In the genomic region with DNA sequence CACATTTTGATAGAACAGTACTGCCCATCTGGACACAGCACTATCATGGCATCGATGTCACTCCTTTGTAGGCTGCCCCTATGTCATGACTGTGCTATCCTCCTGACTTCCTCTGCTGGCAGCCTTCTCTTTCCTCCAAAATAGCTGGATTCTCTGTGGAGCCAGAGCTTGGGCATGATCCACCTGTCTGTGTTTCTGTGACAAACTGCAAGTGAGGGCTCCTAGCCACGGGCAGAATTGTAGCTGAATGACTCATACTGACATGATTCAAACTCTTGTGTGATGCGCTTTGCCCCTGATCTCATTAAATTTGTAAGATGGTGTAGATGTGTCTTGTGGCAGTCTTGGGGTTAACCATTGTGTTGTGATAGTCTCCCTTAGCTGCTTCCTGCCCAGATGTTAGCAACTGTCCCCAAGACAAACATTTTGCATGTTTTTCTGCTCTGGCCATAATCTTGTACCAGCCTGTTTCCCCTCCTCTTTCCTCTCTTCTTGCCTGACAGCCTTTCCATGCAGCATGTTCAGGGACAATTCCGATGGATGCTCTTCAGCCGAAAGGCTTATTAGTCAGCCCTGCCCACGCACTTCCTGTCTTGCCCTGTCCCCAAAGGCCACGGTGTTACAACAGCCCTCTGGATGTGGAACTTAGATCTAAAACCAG, we compare ENCODE assay signal across 9 mouse cellular contexts.
DNase-seq lines count a peak whose midpoint lies in the region; ATAC-seq and TF ChIP-seq lines count a peak whose summit lies in the region.
"Had no signal": no experiment of that assay in that cellular context is flagged by ENCODE, and none has a peak within 500 bp of the region (broad histone marks: within the 10 kb centered on the region; RNA-seq: fewer than 3 reads in every experiment).

No protein-coding gene starts in this region.

- H3K27ac ChIP-seq in lung, embryonic 14.5 days (ENCODE audit: low read depth), result no peak overlapping the region
- H3K27ac ChIP-seq in heart, postnatal 0 days (ENCODE audit: low read depth), result no peak overlapping the region
- no peak overlapping the region for H3K27ac ChIP-seq in midbrain, postnatal 0 days (ENCODE audit: low read depth, low read length)

- no peak overlapping the region for H3K4me2 ChIP-seq in lung, embryonic 14.5 days
- no peak overlapping the region for H3K4me2 ChIP-seq in heart, postnatal 0 days (ENCODE audit: low read depth, low read length)
- H3K4me2 ChIP-seq in midbrain, postnatal 0 days (ENCODE audit: low read depth, low read length, poor library complexity, severe bottlenecking), result no peak overlapping the region
- H3K4me2 ChIP-seq: hindbrain, embryonic 13.5 days had no signal

- no peak for TF ChIP-seq CTCF in lung, embryonic 14.5 days (IDR thresholded peaks at IDR 0.05; ENCODE audit: low read depth)
- TF ChIP-seq CTCF in heart, postnatal 0 days (IDR thresholded peaks at IDR 0.05; ENCODE audit: low read depth), result no peak
- TF ChIP-seq CTCF in midbrain, postnatal 0 days (IDR thresholded peaks at IDR 0.05), result no peak

- DNase-seq in lung, embryonic 14.5 days, result peak; percentile 26
- DNase-seq in lung, postnatal 25 days (ENCODE audit: low spot score), result no peak
- peak; percentile 73 for DNase-seq in adrenal gland, postnatal 14 days
- DNase-seq in heart, postnatal 0 days (ENCODE audit: low spot score), result peak; percentile 38
- DNase-seq in naive thymus-derived CD4-positive, alpha-beta T cell, adult 2 months (ENCODE audit: low read depth), result peak; percentile 43
- DNase-seq in midbrain, postnatal 0 days (ENCODE audit: low spot score), result no peak
- no peak for DNase-seq in thymus, postnatal 0 days (ENCODE audit: low spot score)
- no peak for DNase-seq in left cerebral cortex, adult 11 months (ENCODE audit: low spot score)

- TF ChIP-seq EP300 in heart, postnatal 0 days (IDR thresholded peaks at IDR 0.05; ENCODE audit: low read depth), result no peak

- no peaks in the 10 kb centered on the region for H3K36me3 ChIP-seq in lung, embryonic 14.5 days (ENCODE audit: insufficient read depth)
- no peaks in the 10 kb centered on the region for H3K36me3 ChIP-seq in heart, postnatal 0 days (replicated peaks; ENCODE audit: control insufficient read depth, insufficient read depth, low read length)
- no peaks in the 10 kb centered on the region; the same call in 1 of the 2 replicates for H3K36me3 ChIP-seq in midbrain, postnatal 0 days (ENCODE audit: insufficient read depth, low read length)
- H3K36me3 ChIP-seq: hindbrain, embryonic 13.5 days had no signal

- H3K4me3 ChIP-seq in lung, embryonic 14.5 days (ENCODE audit: low read depth, low read length), result no peak overlapping the region
- H3K4me3 ChIP-seq in heart, postnatal 0 days (ENCODE audit: low read depth, low read length), result no peak overlapping the region
- no peak overlapping the region for H3K4me3 ChIP-seq in midbrain, postnatal 0 days (ENCODE audit: low read depth, low read length)
- H3K4me3 ChIP-seq: hindbrain, embryonic 13.5 days had no signal

- H3K27me3 ChIP-seq in lung, embryonic 14.5 days (ENCODE audit: insufficient read depth, low read length), result no peaks in the 10 kb centered on the region
- no peaks in the 10 kb centered on the region for H3K27me3 ChIP-seq in heart, postnatal 0 days (ENCODE audit: control insufficient read depth, insufficient read depth, low read length)
- no peaks in the 10 kb centered on the region for H3K27me3 ChIP-seq in midbrain, postnatal 0 days (ENCODE audit: insufficient read depth, low read length)
- H3K27me3 ChIP-seq: hindbrain, embryonic 13.5 days had no signal

- ATAC-seq in lung, embryonic 14.5 days (ENCODE audit: insufficient read depth), result no peak
- peak; percentile 46; the same call in 1 of the 2 replicates for ATAC-seq in heart, postnatal 0 days (ENCODE audit: insufficient read depth, low read depth)
- ATAC-seq in midbrain, postnatal 0 days (ENCODE audit: low FRiP score), result no peak

- no peak overlapping the region for H3K9ac ChIP-seq in lung, embryonic 14.5 days
- H3K9ac ChIP-seq in heart, postnatal 0 days (replicated peaks; ENCODE audit: low read depth, low read length), result no peak overlapping the region
- H3K9ac ChIP-seq in midbrain, postnatal 0 days (replicated peaks; ENCODE audit: low read length, poor library complexity, severe bottlenecking), result no peak overlapping the region
- H3K9ac ChIP-seq: hindbrain, embryonic 13.5 days had no signal

- WGBS in lung, embryonic 14.5 days, result 63% methylated on average over 7 of the region's 7 CpGs
- WGBS in heart, postnatal 0 days, result 52% methylated on average over 7 of the region's 7 CpGs
- 71% methylated on average over 7 of the region's 7 CpGs for WGBS in midbrain, postnatal 0 days

- H3K4me1 ChIP-seq in lung, embryonic 14.5 days (ENCODE audit: insufficient read depth), result no peaks in the 10 kb centered on the region
- peaks cover 22% of the 10 kb centered on the region for H3K4me1 ChIP-seq in heart, postnatal 0 days (ENCODE audit: control insufficient read depth, insufficient read depth)
- peaks cover 13% of the 10 kb centered on the region; the same call in 1 of the 2 replicates for H3K4me1 ChIP-seq in midbrain, postnatal 0 days (ENCODE audit: insufficient read depth, low read length)

- H3K9me3 ChIP-seq in lung, embryonic 14.5 days (ENCODE audit: low read depth, low read length), result no peaks in the 10 kb centered on the region
- no peaks in the 10 kb centered on the region for H3K9me3 ChIP-seq in heart, postnatal 0 days (replicated peaks; ENCODE audit: control insufficient read depth, low read length)
- H3K9me3 ChIP-seq in midbrain, postnatal 0 days (ENCODE audit: low read length), result no peaks in the 10 kb centered on the region
- H3K9me3 ChIP-seq: hindbrain, embryonic 13.5 days had no signal

Comparison
In these comparisons a context has a peak if more than half of its experiments do, and no peak if none do; other contexts are left out.
1. DNase-seq: peak in lung, embryonic 14.5 days (single experiment), adrenal gland, postnatal 14 days (single experiment), heart, postnatal 0 days (single experiment) and naive thymus-derived CD4-positive, alpha-beta T cell, adult 2 months (single experiment); none in lung, postnatal 25 days (single experiment), midbrain, postnatal 0 days (single experiment), thymus, postnatal 0 days (single experiment) and left cerebral cortex, adult 11 months (single experiment).